16 mouse cellular contexts compared by ENCODE assay signal in genomic region chr16:21406136-21406535, GRCm38 (mm10). TPM values are rescaled to one million over a fixed set of nuclear protein-coding genes. Genes with fewer than 3 reads are reported as not detected.
A peak's percentile ranks its signal among the peaks of the same experiment; 100 is the strongest.
DNase-seq lines count a peak whose midpoint lies in the region; ATAC-seq lines count a peak whose summit lies in the region.
"Had no signal": no experiment of that assay in that cellular context is flagged by ENCODE, and none has a peak within 500 bp of the region (broad histone marks: within the 10 kb centered on the region; RNA-seq: fewer than 3 reads in every experiment).

No protein-coding gene starts in this region.

- H3K4me1 ChIP-seq in hindbrain, embryonic 10.5 days (replicated peaks): peaks cover 34% of the 10 kb centered on the region
- H3K4me1 ChIP-seq in hindbrain, embryonic 16.5 days (ENCODE audit: control insufficient read depth, insufficient read depth, low read depth, low read length): no peaks in the 10 kb centered on the region
- H3K4me1 ChIP-seq in neural tube, embryonic 11.5 days (ENCODE audit: control insufficient read depth, insufficient read depth, low read length): peaks cover 9% of the 10 kb centered on the region; the same call in 1 of the 2 replicates
- H3K4me1 ChIP-seq in neural tube, embryonic 15.5 days: 0 out of 2 replicates have a peak, but pooled peaks cover 7% of the 10 kb centered on the region
- peaks cover 6% of the 10 kb centered on the region for H3K4me1 ChIP-seq in embryonic facial prominence, embryonic 11.5 days (ENCODE audit: control insufficient read depth, insufficient read depth, low read length)
- H3K4me1 ChIP-seq: liver, embryonic 13.5 days had no signal

- peaks cover 7% of the 10 kb centered on the region; the same call in 1 of the 2 replicates for H3K27me3 ChIP-seq in hindbrain, embryonic 10.5 days (ENCODE audit: insufficient read depth, poor library complexity, severe bottlenecking)
- H3K27me3 ChIP-seq in hindbrain, embryonic 16.5 days (replicated peaks; ENCODE audit: control insufficient read depth, insufficient read depth, low read length): no peaks in the 10 kb centered on the region
- no peaks in the 10 kb centered on the region for H3K27me3 ChIP-seq in neural tube, embryonic 11.5 days (ENCODE audit: control insufficient read depth, insufficient read depth, low read length)
- H3K27me3 ChIP-seq in neural tube, embryonic 15.5 days (replicated peaks): no peaks in the 10 kb centered on the region
- no peaks in the 10 kb centered on the region for H3K27me3 ChIP-seq in embryonic facial prominence, embryonic 11.5 days (ENCODE audit: control insufficient read depth, insufficient read depth, low read length)

- 55% methylated on average over 6 of the region's 6 CpGs for WGBS in hindbrain, embryonic 10.5 days
- 78% methylated on average over 6 of the region's 6 CpGs for WGBS in hindbrain, embryonic 16.5 days
- WGBS in neural tube, embryonic 11.5 days: 55% methylated on average over 6 of the region's 6 CpGs
- 74% methylated on average over 6 of the region's 6 CpGs for WGBS in neural tube, embryonic 15.5 days
- 22% methylated on average over 6 of the region's 6 CpGs for WGBS in embryonic facial prominence, embryonic 11.5 days

- H3K36me3 ChIP-seq in hindbrain, embryonic 10.5 days: no peaks in the 10 kb centered on the region
- H3K36me3 ChIP-seq in hindbrain, embryonic 16.5 days (ENCODE audit: control insufficient read depth, insufficient read depth, low read length): no peaks in the 10 kb centered on the region
- no peaks in the 10 kb centered on the region for H3K36me3 ChIP-seq in neural tube, embryonic 11.5 days (ENCODE audit: control insufficient read depth, insufficient read depth, low read length)
- H3K36me3 ChIP-seq in neural tube, embryonic 15.5 days: no peaks in the 10 kb centered on the region
- H3K36me3 ChIP-seq in embryonic facial prominence, embryonic 11.5 days (replicated peaks; ENCODE audit: control insufficient read depth, insufficient read depth, low read depth, low read length): no peaks in the 10 kb centered on the region
- H3K36me3 ChIP-seq: G1E; liver, embryonic 13.5 days had no signal

- DNase-seq in hindbrain, embryonic 10.5 days (ENCODE audit: low spot score): peak; percentile 30
- no peak for DNase-seq in neural tube, embryonic 11.5 days (ENCODE audit: low spot score)
- DNase-seq in embryonic facial prominence, embryonic 11.5 days (ENCODE audit: low spot score): peak; percentile 56
- no peak for DNase-seq in urinary bladder, postnatal 4 days (ENCODE audit: low spot score in 2 of 2)
- no peak for DNase-seq in adrenal gland, adult (ENCODE audit: inconsistent age in 2 of 2, low spot score in 1 of 2)
- DNase-seq: adrenal gland, postnatal 14 days; cerebellum, adult 8-10 months; gastrocnemius, postnatal 36 days; kidney, adult 8-10 months; layer of hippocampus, postnatal 36 days; liver, embryonic 13.5 days; right cerebral cortex, adult 18-20 months; thymus, postnatal 36 days had no signal

- H3K4me2 ChIP-seq in hindbrain, embryonic 16.5 days (ENCODE audit: low read length): no peak overlapping the region
- H3K4me2 ChIP-seq in neural tube, embryonic 11.5 days (ENCODE audit: low read depth): no peak overlapping the region
- H3K4me2 ChIP-seq in neural tube, embryonic 15.5 days: no peak overlapping the region
- H3K4me2 ChIP-seq in embryonic facial prominence, embryonic 11.5 days (ENCODE audit: low read depth, low read length): no peak overlapping the region
- H3K4me2 ChIP-seq: liver, embryonic 13.5 days had no signal

- H3K9ac ChIP-seq in hindbrain, embryonic 16.5 days (ENCODE audit: low read depth, low read length): no peak overlapping the region
- no peak overlapping the region for H3K9ac ChIP-seq in neural tube, embryonic 11.5 days (ENCODE audit: low read length)
- no peak overlapping the region for H3K9ac ChIP-seq in neural tube, embryonic 15.5 days (replicated peaks)
- no peak overlapping the region for H3K9ac ChIP-seq in embryonic facial prominence, embryonic 11.5 days (replicated peaks; ENCODE audit: low read length)
- H3K9ac ChIP-seq: liver, embryonic 13.5 days had no signal

- H3K27ac ChIP-seq in hindbrain, embryonic 10.5 days: peak overlapping the region; percentile 57
- H3K27ac ChIP-seq in hindbrain, embryonic 16.5 days (ENCODE audit: low read depth, low read length): no peak overlapping the region
- H3K27ac ChIP-seq in neural tube, embryonic 11.5 days (ENCODE audit: low read depth, low read length): peak overlapping the region; percentile 60; the same call in 1 of the 2 replicates
- no peak overlapping the region for H3K27ac ChIP-seq in neural tube, embryonic 15.5 days (replicated peaks)
- H3K27ac ChIP-seq in embryonic facial prominence, embryonic 11.5 days (replicated peaks; ENCODE audit: low read depth, low read length): no peak overlapping the region
- H3K27ac ChIP-seq: liver, embryonic 13.5 days had no signal

- no peak overlapping the region for H3K4me3 ChIP-seq in hindbrain, embryonic 10.5 days
- H3K4me3 ChIP-seq in hindbrain, embryonic 16.5 days (ENCODE audit: low read length): no peak overlapping the region
- no peak overlapping the region for H3K4me3 ChIP-seq in neural tube, embryonic 11.5 days (ENCODE audit: low read depth, low read length)
- H3K4me3 ChIP-seq in neural tube, embryonic 15.5 days (replicated peaks): no peak overlapping the region
- no peak overlapping the region for H3K4me3 ChIP-seq in embryonic facial prominence, embryonic 11.5 days (ENCODE audit: low read depth, low read length)
- H3K4me3 ChIP-seq: liver, embryonic 13.5 days had no signal

- no peaks in the 10 kb centered on the region for H3K9me3 ChIP-seq in hindbrain, embryonic 10.5 days
- no peaks in the 10 kb centered on the region for H3K9me3 ChIP-seq in hindbrain, embryonic 16.5 days (ENCODE audit: control insufficient read depth, low read length)
- no peaks in the 10 kb centered on the region for H3K9me3 ChIP-seq in neural tube, embryonic 11.5 days (ENCODE audit: control insufficient read depth, low read length)
- no peaks in the 10 kb centered on the region for H3K9me3 ChIP-seq in neural tube, embryonic 15.5 days (replicated peaks)
- H3K9me3 ChIP-seq in embryonic facial prominence, embryonic 11.5 days (replicated peaks; ENCODE audit: control insufficient read depth, low read length): no peaks in the 10 kb centered on the region
- H3K9me3 ChIP-seq: G1E; liver, embryonic 13.5 days had no signal

- no peak for ATAC-seq in hindbrain, embryonic 16.5 days
- no peak for ATAC-seq in neural tube, embryonic 11.5 days (ENCODE audit: insufficient read depth, low FRiP score, low TSS enrichment)
- no peak for ATAC-seq in neural tube, embryonic 15.5 days (ENCODE audit: low FRiP score)
- no peak for ATAC-seq in embryonic facial prominence, embryonic 11.5 days (replicated peaks; ENCODE audit: insufficient number of reproducible peaks, low FRiP score, low TSS enrichment, low read depth)

RNA-seq across cellular contexts. Expression of gene Vps8, which starts 16.8 kb away (rescaled TPM):
- 23.7 and 23.8 TPM in 2 replicates for polyA plus RNA-seq in hindbrain, embryonic 10.5 days (2016; fragmentation: Nextera tagmentation; extraction: Ambion mirVana)
- 33.1 and 38.3 TPM in 2 replicates for polyA plus RNA-seq in hindbrain, embryonic 16.5 days (2015; fragmentation: Nextera tagmentation; extraction: Ambion mirVana)
- 27.4 and 30.8 TPM in 2 replicates for polyA plus RNA-seq in neural tube, embryonic 11.5 days (2014; fragmentation: Nextera tagmentation; extraction: Ambion mirVana)
- 28.8 and 34.1 TPM in 2 replicates for polyA plus RNA-seq in neural tube, embryonic 15.5 days (2015; fragmentation: Nextera tagmentation; extraction: Ambion mirVana)
- polyA plus RNA-seq in embryonic facial prominence, embryonic 11.5 days (2014; fragmentation: Nextera tagmentation; extraction: Ambion mirVana): 16.7 and 19.0 TPM in 2 replicates

Comparison
In these comparisons a context has a peak if more than half of its experiments do, and no peak if none do; other contexts are left out.
1. H3K27ac ChIP-seq: peak in hindbrain, embryonic 10.5 days (single experiment) and neural tube, embryonic 11.5 days (single experiment); none in hindbrain, embryonic 16.5 days (single experiment), neural tube, embryonic 15.5 days (single experiment) and embryonic facial prominence, embryonic 11.5 days (single experiment).
2. DNase-seq: peak in hindbrain, embryonic 10.5 days (single experiment) and embryonic facial prominence, embryonic 11.5 days (single experiment); none in neural tube, embryonic 11.5 days (single experiment), urinary bladder, postnatal 4 days (0 of 2) and adrenal gland, adult (0 of 2).